Mouse (Mus musculus) kidney, adult 2 months (tissue): ENCODE results near the gene Enpp3.

Source experiments
- CTCF ChIP-seq: fragments of 200-500 bp; conservative IDR thresholded peaks from 2 replicates; pipeline ENCODE4 v1.5.1; 2011; ENCODE audit warnings: low read depth, mild to moderate bottlenecking, control low read depth, low read length, moderate library complexity, mixed read lengths; ENCODE audit not compliant: insufficient read depth, insufficient read length
- POLR2A ChIP-seq: fragments of 200-500 bp; IDR thresholded peaks from one replicate; pipeline ENCODE4 v1.6.1; 2011; ENCODE audit warnings: low read depth, low read length, control low read depth

DNA sequence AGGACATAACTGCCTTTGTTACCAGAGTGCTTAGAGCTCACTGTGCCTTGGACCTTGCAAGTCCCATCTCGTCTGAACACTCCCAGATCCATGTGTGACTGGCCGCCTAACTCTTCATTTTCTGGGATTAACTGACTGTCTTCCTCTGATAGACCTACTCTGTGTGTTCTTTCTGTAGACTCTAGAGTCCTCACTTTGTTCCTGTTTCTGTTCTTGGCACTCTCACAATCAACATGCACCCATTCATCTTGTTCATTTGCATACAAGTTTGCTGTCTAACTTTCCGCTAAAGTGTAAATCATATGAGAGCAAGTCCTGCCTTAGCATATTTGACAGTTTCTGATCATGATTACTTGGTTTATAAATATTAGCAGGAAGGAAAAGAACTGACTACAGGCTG lies 79.4 kb downstream of the Enpp3 start:
- TF ChIP-seq CTCF (no peak), POLR2A (no peak)
